Mouse (Mus musculus) heart, embryonic 16.5 days (tissue): ENCODE measurements around the gene Gcnt4. TPM values are rescaled to one million over a fixed set of nuclear protein-coding genes. Genes with fewer than 3 reads are reported as not detected.

Source experiments
- ATAC-seq: fragments of 200-750 bp; cut with Nextera tagmentation; replicated peaks from 2 replicates; pipeline ENCODE4 v1.8.0; 2017; ENCODE audit warnings: moderate number of reproducible peaks; ENCODE audit not compliant: insufficient read depth, low FRiP score; ENCODE audit errors: extremely low read depth
- H3K27ac ChIP-seq: fragments of 300-500 bp; sonication (generic); 2 replicates; pipeline ENCODE4 v1.5.1; 2014; ENCODE audit warnings: mild to moderate bottlenecking, low read length, control low read depth, moderate library complexity
- H3K27me3 ChIP-seq: fragments of 300-500 bp; sonication (generic); 2 replicates; pipeline ENCODE4 v1.6.1; 2014; ENCODE audit warnings: low read length, mixed read lengths; ENCODE audit not compliant: control insufficient read depth, insufficient read depth
- H3K36me3 ChIP-seq: fragments of 300-500 bp; sonication (generic); 2 replicates; pipeline ENCODE4 v1.6.1; 2014; ENCODE audit not compliant: control insufficient read depth, insufficient read depth
- H3K4me1 ChIP-seq: fragments of 300-500 bp; sonication (generic); 2 replicates; pipeline ENCODE4 v1.6.1; 2014; ENCODE audit warnings: low read length, mixed read lengths; ENCODE audit not compliant: control insufficient read depth, insufficient read depth
- H3K4me2 ChIP-seq: fragments of 300-500 bp; sonication (generic); 2 replicates; pipeline ENCODE4 v1.6.1; 2014; ENCODE audit warnings: low read depth, mild to moderate bottlenecking, control low read depth, low read length
- H3K4me3 ChIP-seq: fragments of 300-500 bp; sonication (generic); 2 replicates; pipeline ENCODE4 v1.5.1; 2014; ENCODE audit warnings: mild to moderate bottlenecking, control low read depth, low read length
- H3K9ac ChIP-seq: fragments of 300-500 bp; sonication (generic); 2 replicates; pipeline ENCODE4 v1.6.1; 2014; ENCODE audit warnings: low read length, control low read depth
- H3K9me3 ChIP-seq: fragments of 300-500 bp; sonication (generic); replicated peaks from 2 replicates; pipeline ENCODE4 v1.6.1; 2016; ENCODE audit warnings: low read length; ENCODE audit not compliant: control insufficient read depth
- WGBS: fragments of 180-500 bp; shearing (Covaris S2); extraction: QIAGEN DNeasy Blood & Tissue Kit; methylation state at CpG from one replicate; pipeline ENCODE4 v1.1.7; 2014; 5-methylcytosine and 5-hydroxymethylcytosine counted together
- polyA plus RNA-seq: library from polyadenylated mRNA; unstranded; fragments of >200 nt; fragmentation: Nextera tagmentation; extraction: Ambion mirVana; gene quantifications from 2 replicates; pipeline ENCODE4 v1.2.1, GENCODE M21; 2015

Gcnt4 gene
- polyA plus RNA-seq, 1 experiment from 2014 or later, result 0.41 TPM

DNA sequence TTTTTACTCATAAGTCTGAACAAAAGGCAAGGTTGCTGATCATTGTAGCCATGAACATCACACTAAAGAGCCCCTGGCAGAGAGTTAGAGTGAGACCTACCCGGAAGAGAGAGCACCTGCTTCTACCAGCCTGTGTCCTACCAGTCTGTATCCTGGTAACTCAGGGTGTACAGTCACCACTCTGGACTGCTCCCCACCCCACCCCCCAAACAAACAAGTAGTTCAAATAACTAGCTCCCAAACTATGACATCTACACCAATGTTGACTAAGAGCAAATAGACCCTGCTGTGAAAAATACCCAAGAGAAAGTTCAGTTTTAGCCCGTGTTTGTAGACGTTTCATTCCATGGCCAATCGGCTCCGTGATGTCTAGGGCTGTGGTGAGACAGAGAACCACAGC is 38.3 kb downstream of the Gcnt4 start:
- 76% methylated on average over 5 of the region's 5 CpGs for WGBS
- Histone ChIP-seq H3K9ac (no peak overlapping the region), H3K9me3 (no peaks in the 10 kb centered on the region), H3K4me1 (no peaks in the 10 kb centered on the region), H3K36me3 (no peaks in the 10 kb centered on the region), H3K4me3 (no peak overlapping the region), H3K4me2 (no peak overlapping the region), H3K27me3 (no peaks in the 10 kb centered on the region), H3K27ac (no peak overlapping the region)
- ATAC-seq, result no peak

GRCm38 (mm10) chr13:96964981-96965380 is 40.5 kb downstream of the Gcnt4 start:
- 81% methylated on average over 7 of the region's 7 CpGs for WGBS

GRCm38 (mm10) chr13:96966210-96967089 is 42.0 kb downstream of the Gcnt4 start:
- peaks cover under 1% of the 10 kb centered on the region for H3K4me1 ChIP-seq
- no peaks in the 10 kb centered on the region for H3K27me3 ChIP-seq
- no peaks in the 10 kb centered on the region for H3K36me3 ChIP-seq
- H3K27ac ChIP-seq, result no peak overlapping the region
- ATAC-seq, result no peak
- no peak overlapping the region for H3K9ac ChIP-seq
- WGBS, result 73% methylated on average over 15 of the region's 15 CpGs
- H3K4me3 ChIP-seq, result no peak overlapping the region
- H3K9me3 ChIP-seq, result no peaks in the 10 kb centered on the region
- no peak overlapping the region for H3K4me2 ChIP-seq

More at GRCm38 (mm10) chr13:96964981-96965380, 40.5 kb downstream of the Gcnt4 start:
- H3K27ac ChIP-seq, result no peak overlapping the region
- H3K9me3 ChIP-seq, result no peaks in the 10 kb centered on the region
- no peak overlapping the region for H3K9ac ChIP-seq
- H3K4me2 ChIP-seq, result no peak overlapping the region
- H3K27me3 ChIP-seq, result no peaks in the 10 kb centered on the region
- no peak for ATAC-seq
- H3K36me3 ChIP-seq, result no peaks in the 10 kb centered on the region
- no peak overlapping the region for H3K4me3 ChIP-seq
- H3K4me1 ChIP-seq, result no peaks in the 10 kb centered on the region

DNA sequence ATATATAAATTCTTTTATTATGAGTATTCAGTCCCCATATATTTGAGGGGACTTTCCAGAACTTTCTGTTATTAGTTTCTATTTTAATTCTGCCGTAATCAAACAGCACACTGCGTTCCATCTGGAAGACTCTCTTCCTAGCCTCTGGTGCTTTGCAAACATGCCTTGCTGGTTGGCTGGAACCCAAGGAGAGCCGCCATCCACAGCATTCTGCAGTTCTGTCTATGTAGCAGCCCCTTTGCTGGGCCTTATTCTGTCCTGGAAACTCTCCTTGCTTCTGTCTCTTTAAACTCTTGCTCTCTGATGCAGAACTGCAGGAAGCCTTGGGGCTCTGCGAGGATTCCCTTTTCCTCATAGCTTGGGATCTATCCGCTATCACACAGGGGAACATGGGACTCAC is 42.6 kb downstream of the Gcnt4 start:
- Histone ChIP-seq H3K9me3 (no peaks in the 10 kb centered on the region), H3K36me3 (no peaks in the 10 kb centered on the region), H3K4me3 (no peak overlapping the region), H3K27ac (no peak overlapping the region), H3K9ac (no peak overlapping the region), H3K27me3 (no peaks in the 10 kb centered on the region), H3K4me1 (peaks cover 7% of the 10 kb centered on the region), H3K4me2 (no peak overlapping the region)
- 81% methylated on average over 5 of the region's 5 CpGs for WGBS
- no peak for ATAC-seq

GRCm38 (mm10) chr13:96967822-96968221 is 43.3 kb downstream of the Gcnt4 start:
- 72% methylated on average over 2 of the region's 2 CpGs for WGBS
- no peak overlapping the region for H3K9ac ChIP-seq

DNA sequence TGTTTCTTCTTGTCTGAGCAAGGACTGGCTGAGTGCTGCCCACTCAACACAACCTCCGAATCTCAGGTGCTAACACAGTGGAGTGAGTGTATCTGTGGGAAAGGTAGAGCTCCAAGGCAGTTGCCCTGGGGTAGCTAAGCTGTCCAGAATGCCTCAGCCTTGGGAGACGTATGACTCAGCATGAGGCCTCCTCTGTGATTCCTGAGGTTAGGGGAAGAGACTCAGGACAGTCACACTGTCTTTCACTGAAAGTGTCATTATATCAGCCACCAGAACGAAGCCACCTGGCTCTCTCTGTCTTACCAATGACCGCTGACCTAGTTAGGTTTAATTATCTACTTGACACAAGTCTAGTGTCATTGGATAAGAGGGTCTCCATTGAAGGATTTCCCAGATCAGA is 46.6 kb downstream of the Gcnt4 start:
- Histone ChIP-seq H3K9ac (no peak overlapping the region), H3K9me3 (no peaks in the 10 kb centered on the region), H3K27me3 (no peaks in the 10 kb centered on the region), H3K4me1 (peaks cover 9% of the 10 kb centered on the region), H3K27ac (no peak overlapping the region), H3K36me3 (no peaks in the 10 kb centered on the region), H3K4me2 (no peak overlapping the region), H3K4me3 (no peak overlapping the region)
- WGBS, result 84% methylated on average over 4 of the region's 4 CpGs
- no peak for ATAC-seq

More at GRCm38 (mm10) chr13:96967822-96968221, 43.3 kb downstream of the Gcnt4 start:
- Histone ChIP-seq H3K4me3 (no peak overlapping the region), H3K27ac (no peak overlapping the region), H3K9me3 (no peaks in the 10 kb centered on the region), H3K4me2 (no peak overlapping the region), H3K36me3 (no peaks in the 10 kb centered on the region), H3K4me1 (peaks cover 9% of the 10 kb centered on the region), H3K27me3 (no peaks in the 10 kb centered on the region)
- ATAC-seq, result no peak

DNA sequence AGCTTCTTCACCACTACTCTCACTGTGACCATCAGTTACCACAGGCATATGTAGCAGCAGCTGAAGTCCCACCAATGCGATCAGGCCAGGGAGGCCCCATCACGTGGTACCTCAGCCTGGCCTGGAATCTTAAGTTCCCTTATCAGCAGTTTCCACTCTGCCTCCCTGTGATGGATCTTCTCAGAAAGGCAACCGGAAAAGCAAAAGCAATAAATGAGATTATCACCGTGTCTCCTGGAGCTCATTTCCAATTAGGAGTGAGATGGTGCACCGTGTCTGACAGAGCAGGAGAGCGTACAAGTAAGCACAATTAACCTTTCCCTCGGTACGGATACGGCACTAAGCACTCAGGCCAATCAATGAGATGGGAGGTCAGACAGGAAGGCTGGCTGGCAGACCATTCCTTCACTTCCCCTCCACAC is 47.4 kb downstream of the Gcnt4 start:
- H3K4me2 ChIP-seq, result peak overlapping the region; percentile 11; the same call in 1 of the 2 replicates
- H3K4me3 ChIP-seq, result no peak overlapping the region
- 24% methylated on average over 9 of the region's 9 CpGs for WGBS
- no peak overlapping the region for H3K27ac ChIP-seq
- no peaks in the 10 kb centered on the region for H3K27me3 ChIP-seq
- no peak overlapping the region for H3K9ac ChIP-seq
- no peaks in the 10 kb centered on the region for H3K9me3 ChIP-seq
- H3K4me1 ChIP-seq, result peaks cover 9% of the 10 kb centered on the region
- no peaks in the 10 kb centered on the region for H3K36me3 ChIP-seq
- peak; percentile 63; the same call in 1 of the 2 replicates for ATAC-seq

DNA sequence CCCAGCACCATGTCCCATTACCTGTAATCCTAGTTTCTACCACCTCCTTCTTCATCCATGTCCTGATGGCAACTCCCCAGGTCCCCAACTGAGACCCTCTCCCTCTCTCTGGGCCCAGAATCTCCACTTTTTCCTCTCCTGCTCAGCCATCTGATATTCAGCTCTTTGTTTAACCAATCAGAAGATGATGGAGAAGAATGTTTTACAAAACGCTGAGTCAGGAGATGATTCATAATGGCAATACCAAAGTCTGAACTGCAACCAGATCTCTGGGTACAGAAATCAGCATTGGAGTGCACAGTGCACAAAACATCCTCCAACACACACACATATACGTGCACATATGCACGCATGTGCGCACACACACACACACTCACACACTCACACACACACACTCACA is 48.8 kb downstream of the Gcnt4 start:
- Histone ChIP-seq H3K4me1 (peaks cover 9% of the 10 kb centered on the region), H3K4me2 (no peak overlapping the region)
- 90% methylated on average over 4 of the region's 4 CpGs for WGBS

DNA sequence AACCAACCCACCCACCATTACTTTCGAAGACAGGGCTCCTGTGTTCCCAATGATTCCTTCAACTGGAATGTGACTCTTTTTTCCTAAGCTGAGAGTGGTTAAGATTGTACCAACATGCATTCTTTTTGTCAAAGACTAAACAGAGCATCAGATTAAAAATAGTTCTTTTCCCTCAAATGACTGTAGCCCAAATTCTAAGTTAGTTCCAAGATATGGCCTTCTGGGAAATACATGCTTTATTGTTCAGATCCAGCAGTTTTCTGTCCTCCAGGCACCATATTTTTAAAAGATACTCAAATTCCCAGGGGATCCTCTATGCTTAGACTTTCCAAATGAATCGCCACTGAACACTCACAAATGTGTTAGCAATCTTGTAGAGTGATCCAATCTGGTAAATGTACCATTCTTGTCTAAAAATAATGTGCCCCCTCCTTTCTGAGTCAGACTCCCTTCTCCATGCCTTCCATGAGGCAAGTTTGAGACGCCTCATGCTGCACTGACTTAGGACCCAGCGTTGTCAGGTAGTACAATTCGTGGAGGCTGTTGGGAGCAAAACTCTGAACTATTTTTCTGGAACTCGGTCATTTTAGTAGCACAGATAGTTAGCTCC is 52.6 kb downstream of the Gcnt4 start:
- Histone ChIP-seq H3K9me3 (no peaks in the 10 kb centered on the region), H3K4me2 (no peak overlapping the region), H3K9ac (no peak overlapping the region), H3K27ac (no peak overlapping the region), H3K4me3 (no peak overlapping the region), H3K4me1 (peaks cover 2% of the 10 kb centered on the region; the same call in 1 of the 2 replicates), H3K36me3 (no peaks in the 10 kb centered on the region), H3K27me3 (no peaks in the 10 kb centered on the region)
- no peak for ATAC-seq
- WGBS, result 80% methylated on average over 6 of the region's 6 CpGs

More for the DNA sequence above, 48.8 kb downstream of the Gcnt4 start:
- H3K27me3 ChIP-seq, result no peaks in the 10 kb centered on the region
- H3K4me3 ChIP-seq, result no peak overlapping the region
- H3K36me3 ChIP-seq, result no peaks in the 10 kb centered on the region
- no peaks in the 10 kb centered on the region for H3K9me3 ChIP-seq
- no peak overlapping the region for H3K27ac ChIP-seq
- no peak for ATAC-seq
- no peak overlapping the region for H3K9ac ChIP-seq
